Mouse (Mus musculus) intestine, embryonic 15.5 days (tissue): ENCODE data around the gene Itga8. TPM values are rescaled to one million over a fixed set of nuclear protein-coding genes. Genes with fewer than 3 reads are reported as not detected.

Experiments used
- ATAC-seq: fragments of 200-750 bp; cut with Nextera tagmentation; 2 replicates; pipeline ENCODE4 v1.8.0; 2017; ENCODE audit warnings: moderate TSS enrichment, moderate library complexity
- H3K27ac ChIP-seq: fragments of 300-500 bp; sonication (generic); 2 replicates; pipeline ENCODE4 v1.5.1; 2015; ENCODE audit warnings: mild to moderate bottlenecking, inconsistent platforms
- H3K27me3 ChIP-seq: fragments of 300-500 bp; sonication (generic); replicated peaks from 2 replicates; pipeline ENCODE4 v1.6.1; 2015; ENCODE audit warnings: inconsistent platforms
- H3K36me3 ChIP-seq: fragments of 300-500 bp; sonication (generic); 2 replicates; pipeline ENCODE4 v1.6.1; 2015; ENCODE audit warnings: inconsistent platforms
- H3K4me1 ChIP-seq: fragments of 300-500 bp; sonication (generic); replicated peaks from 2 replicates; pipeline ENCODE4 v1.6.1; 2015; ENCODE audit warnings: inconsistent platforms
- H3K4me2 ChIP-seq: fragments of 300-500 bp; sonication (generic); replicated peaks from 2 replicates; pipeline ENCODE4 v1.6.1; 2015; ENCODE audit warnings: mild to moderate bottlenecking, inconsistent platforms
- H3K4me3 ChIP-seq: fragments of 300-500 bp; sonication (generic); replicated peaks from 2 replicates; pipeline ENCODE4 v1.5.1; 2015; ENCODE audit warnings: inconsistent platforms
- H3K9ac ChIP-seq: fragments of 300-500 bp; sonication (generic); 2 replicates; pipeline ENCODE4 v1.6.1; 2015; ENCODE audit warnings: inconsistent platforms
- H3K9me3 ChIP-seq: fragments of 300-500 bp; sonication (generic); 2 replicates; pipeline ENCODE4 v1.6.1; 2016; ENCODE audit warnings: inconsistent platforms
- WGBS: fragments of 180-500 bp; shearing (Covaris S2); methylation state at CpG from one replicate; pipeline ENCODE4 v1.1.7; 2015; 5-methylcytosine and 5-hydroxymethylcytosine counted together
- polyA plus RNA-seq: library from polyadenylated mRNA; unstranded; fragments of >200 nt; fragmentation: Nextera tagmentation; extraction: Ambion mirVana; gene quantifications from 2 replicates; pipeline ENCODE4 v1.2.1, GENCODE M21; 2015

Itga8 gene
- polyA plus RNA-seq, 1 experiment from 2014 or later: 14.5 TPM

DNA sequence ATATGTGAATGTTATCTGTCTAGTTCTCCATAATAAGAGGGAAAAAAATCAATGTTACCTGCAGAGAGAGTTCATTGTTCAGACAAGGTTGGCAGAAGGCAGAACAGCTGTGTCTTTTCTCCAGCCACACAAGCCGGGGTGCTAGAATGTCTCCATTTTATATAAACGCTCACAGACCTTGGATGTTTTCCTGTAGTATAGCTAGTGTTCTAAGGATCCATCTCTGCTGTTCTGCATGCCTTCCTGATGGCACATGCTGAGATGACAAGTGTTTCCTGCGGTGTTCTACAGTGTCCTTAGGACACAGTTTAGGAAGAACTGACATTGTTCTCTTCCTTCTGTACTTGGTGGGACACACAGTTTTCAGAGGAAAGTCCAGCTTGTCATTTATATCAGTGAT is 192.4 kb downstream of the Itga8 start:
- Histone ChIP-seq H3K9me3 (no peaks in the 10 kb centered on the region), H3K4me2 (no peak overlapping the region), H3K36me3 (no peaks in the 10 kb centered on the region), H3K27ac (no peak overlapping the region), H3K27me3 (no peaks in the 10 kb centered on the region), H3K9ac (no peak overlapping the region), H3K4me3 (no peak overlapping the region), H3K4me1 (no peaks in the 10 kb centered on the region; the same call in 1 of the 2 replicates)
- 60% methylated on average over 3 of the region's 3 CpGs for WGBS
- no peak for ATAC-seq

GRCm38 (mm10) chr2:12108306-12108705 is 193.4 kb downstream of the Itga8 start:
- H3K27me3 ChIP-seq: no peaks in the 10 kb centered on the region
- no peak overlapping the region for H3K4me3 ChIP-seq
- WGBS: 83% methylated on average over 2 of the region's 2 CpGs
- no peaks in the 10 kb centered on the region for H3K36me3 ChIP-seq
- H3K27ac ChIP-seq: no peak overlapping the region
- no peak for ATAC-seq
- no peaks in the 10 kb centered on the region for H3K9me3 ChIP-seq
- H3K9ac ChIP-seq: no peak overlapping the region
- no peak overlapping the region for H3K4me2 ChIP-seq
- H3K4me1 ChIP-seq: no peaks in the 10 kb centered on the region; the same call in 1 of the 2 replicates

- Histone ChIP-seq H3K27me3 (no peaks in the 10 kb centered on the region), H3K4me2 (no peak overlapping the region), H3K9me3 (no peaks in the 10 kb centered on the region), H3K9ac (no peak overlapping the region), H3K4me3 (no peak overlapping the region), H3K27ac (no peak overlapping the region), H3K4me1 (no peaks in the 10 kb centered on the region; the same call in 1 of the 2 replicates), H3K36me3 (no peaks in the 10 kb centered on the region)
- 38% methylated on average over 2 of the region's 2 CpGs for WGBS
- ATAC-seq: no peak
Measured at GRCm38 (mm10) chr2:12107265-12107664, 194.5 kb downstream of the Itga8 start.

- H3K4me1 ChIP-seq: no peaks in the 10 kb centered on the region; the same call in 1 of the 2 replicates
- ATAC-seq: no peak
- H3K27ac ChIP-seq: no peak overlapping the region
- no peak overlapping the region for H3K4me2 ChIP-seq
- WGBS: 71% methylated on average over 1 of the region's 1 CpGs
- H3K27me3 ChIP-seq: no peaks in the 10 kb centered on the region
- no peaks in the 10 kb centered on the region for H3K36me3 ChIP-seq
- no peak overlapping the region for H3K9ac ChIP-seq
- H3K4me3 ChIP-seq: no peak overlapping the region
- H3K9me3 ChIP-seq: no peaks in the 10 kb centered on the region
Measured at GRCm38 (mm10) chr2:12103183-12103582, 198.5 kb downstream of the Itga8 start.

- H3K9ac ChIP-seq: no peak overlapping the region
- WGBS: 51% methylated on average over 7 of the region's 7 CpGs
- no peak overlapping the region for H3K4me2 ChIP-seq
- H3K27me3 ChIP-seq: no peaks in the 10 kb centered on the region
- no peaks in the 10 kb centered on the region for H3K4me1 ChIP-seq
- no peak overlapping the region for H3K27ac ChIP-seq
- H3K4me3 ChIP-seq: no peak overlapping the region
- ATAC-seq: no peak
- no peaks in the 10 kb centered on the region for H3K9me3 ChIP-seq
- H3K36me3 ChIP-seq: no peaks in the 10 kb centered on the region
Measured at GRCm38 (mm10) chr2:12092203-12092984, 209.3 kb downstream of the Itga8 start.

DNA sequence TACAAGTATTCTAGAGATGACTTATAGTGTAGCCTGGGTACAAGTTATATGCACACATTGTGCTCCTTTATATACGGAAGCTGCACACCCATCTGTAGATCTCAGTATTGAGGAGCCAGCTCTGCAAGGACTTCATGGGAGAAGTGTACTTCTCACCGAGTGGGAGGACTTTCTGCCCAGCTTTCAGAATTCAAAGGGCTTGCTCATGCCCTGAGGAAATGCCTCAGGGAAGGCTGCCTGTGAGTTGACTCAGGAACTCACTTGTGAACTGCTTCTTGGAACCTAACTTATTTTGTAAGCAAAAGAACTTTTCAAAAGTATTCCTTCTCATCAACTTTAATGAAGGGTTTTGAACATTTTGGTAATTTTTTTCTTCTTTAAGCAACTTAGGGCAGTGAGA is 210.7 kb downstream of the Itga8 start:
- H3K36me3 ChIP-seq: no peaks in the 10 kb centered on the region
- no peak overlapping the region for H3K4me2 ChIP-seq
- no peak overlapping the region for H3K9ac ChIP-seq
- no peak overlapping the region for H3K4me3 ChIP-seq
- no peaks in the 10 kb centered on the region for H3K9me3 ChIP-seq
- ATAC-seq: no peak
- H3K4me1 ChIP-seq: no peaks in the 10 kb centered on the region
- H3K27ac ChIP-seq: no peak overlapping the region
- WGBS: 80% methylated on average over 2 of the region's 2 CpGs
- no peaks in the 10 kb centered on the region for H3K27me3 ChIP-seq

DNA sequence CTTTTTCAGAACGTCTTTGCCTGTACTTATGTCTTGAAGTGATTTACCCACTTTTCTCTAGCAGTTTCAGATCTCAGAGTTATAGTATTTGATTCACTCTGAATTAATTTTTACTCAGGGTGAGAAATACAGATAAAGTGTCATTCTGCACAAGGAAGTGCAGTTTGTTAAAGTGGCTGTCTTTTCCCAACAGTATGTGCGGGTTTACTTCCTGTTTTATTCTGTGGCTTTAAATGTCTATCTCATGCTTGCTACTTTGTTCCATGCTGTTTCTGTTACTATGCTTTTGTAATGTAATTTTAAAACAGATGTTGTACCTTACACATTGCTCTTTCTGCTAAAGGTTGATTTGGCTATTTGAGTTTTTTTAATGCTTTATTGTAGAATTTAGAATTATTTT is 216.2 kb downstream of the Itga8 start:
- no peak overlapping the region for H3K4me3 ChIP-seq
- H3K4me1 ChIP-seq: no peaks in the 10 kb centered on the region
- no peak for ATAC-seq
- 80% methylated on average over 2 of the region's 2 CpGs for WGBS
- no peak overlapping the region for H3K4me2 ChIP-seq
- H3K9ac ChIP-seq: no peak overlapping the region
- no peaks in the 10 kb centered on the region for H3K27me3 ChIP-seq
- H3K27ac ChIP-seq: no peak overlapping the region
- no peaks in the 10 kb centered on the region for H3K9me3 ChIP-seq
- H3K36me3 ChIP-seq: no peaks in the 10 kb centered on the region

DNA sequence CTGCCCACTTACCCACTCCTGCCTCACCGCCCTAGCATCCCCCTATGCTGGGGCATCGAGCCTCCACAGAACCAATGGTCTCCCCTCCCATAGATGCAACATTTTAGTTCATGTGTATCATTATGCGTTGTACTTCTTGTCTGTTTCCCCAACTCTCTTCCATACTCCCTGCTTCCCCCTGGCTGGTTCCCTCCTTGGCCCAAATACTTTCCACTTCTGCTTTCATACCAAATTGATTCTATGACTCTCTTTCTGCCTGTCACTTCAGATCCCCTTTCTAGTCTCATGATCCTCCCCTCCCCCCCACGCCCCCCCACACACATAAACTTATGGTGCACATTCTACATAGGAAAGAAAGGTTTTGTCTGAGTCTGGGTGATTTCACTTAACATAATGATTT is 217.4 kb downstream of the Itga8 start:
- ATAC-seq: no peak
- H3K9ac ChIP-seq: no peak overlapping the region
- H3K27ac ChIP-seq: no peak overlapping the region
- H3K9me3 ChIP-seq: no peaks in the 10 kb centered on the region
- no peak overlapping the region for H3K4me2 ChIP-seq
- WGBS: 81% methylated on average over 4 of the region's 4 CpGs
- no peaks in the 10 kb centered on the region for H3K36me3 ChIP-seq
- no peaks in the 10 kb centered on the region for H3K4me1 ChIP-seq
- H3K27me3 ChIP-seq: no peaks in the 10 kb centered on the region
- H3K4me3 ChIP-seq: no peak overlapping the region

DNA sequence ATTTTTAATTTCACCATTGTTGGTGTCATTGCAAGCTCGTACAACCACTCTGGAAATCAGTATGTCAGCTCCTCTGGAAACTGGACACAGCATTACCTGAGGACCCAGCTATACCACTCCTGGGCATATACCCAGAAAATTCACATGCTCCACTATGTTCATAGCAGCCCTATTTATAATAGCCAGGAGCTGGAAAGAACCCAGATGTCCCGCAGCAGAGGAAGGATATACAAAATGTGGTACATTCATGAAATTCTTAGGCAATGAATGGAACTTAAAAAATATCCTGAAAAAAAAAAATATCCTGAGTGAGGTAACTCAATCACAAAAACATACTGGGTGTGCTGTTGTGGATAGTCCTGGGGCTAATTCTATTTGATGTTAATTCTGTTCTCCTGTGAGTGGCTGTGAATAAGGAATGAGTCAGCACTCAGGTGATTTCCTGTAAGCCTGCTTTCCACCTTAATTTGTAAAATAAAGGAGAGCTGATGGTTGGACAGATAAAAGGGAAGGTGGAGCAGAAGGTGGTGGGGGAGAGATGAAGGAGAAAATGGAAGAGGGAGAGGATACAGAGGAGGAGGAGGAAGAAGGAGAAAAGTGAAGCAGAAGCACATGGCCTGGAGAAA is 224.3 kb downstream of the Itga8 start:
- Histone ChIP-seq H3K4me2 (no peak overlapping the region), H3K27me3 (no peaks in the 10 kb centered on the region), H3K4me3 (no peak overlapping the region), H3K9ac (no peak overlapping the region), H3K27ac (no peak overlapping the region), H3K4me1 (no peaks in the 10 kb centered on the region), H3K36me3 (no peaks in the 10 kb centered on the region), H3K9me3 (no peaks in the 10 kb centered on the region)
- whole genome bisulfite sequencing: 71% methylated on average over 2 of the region's 2 CpGs
- no peak for ATAC-seq

DNA sequence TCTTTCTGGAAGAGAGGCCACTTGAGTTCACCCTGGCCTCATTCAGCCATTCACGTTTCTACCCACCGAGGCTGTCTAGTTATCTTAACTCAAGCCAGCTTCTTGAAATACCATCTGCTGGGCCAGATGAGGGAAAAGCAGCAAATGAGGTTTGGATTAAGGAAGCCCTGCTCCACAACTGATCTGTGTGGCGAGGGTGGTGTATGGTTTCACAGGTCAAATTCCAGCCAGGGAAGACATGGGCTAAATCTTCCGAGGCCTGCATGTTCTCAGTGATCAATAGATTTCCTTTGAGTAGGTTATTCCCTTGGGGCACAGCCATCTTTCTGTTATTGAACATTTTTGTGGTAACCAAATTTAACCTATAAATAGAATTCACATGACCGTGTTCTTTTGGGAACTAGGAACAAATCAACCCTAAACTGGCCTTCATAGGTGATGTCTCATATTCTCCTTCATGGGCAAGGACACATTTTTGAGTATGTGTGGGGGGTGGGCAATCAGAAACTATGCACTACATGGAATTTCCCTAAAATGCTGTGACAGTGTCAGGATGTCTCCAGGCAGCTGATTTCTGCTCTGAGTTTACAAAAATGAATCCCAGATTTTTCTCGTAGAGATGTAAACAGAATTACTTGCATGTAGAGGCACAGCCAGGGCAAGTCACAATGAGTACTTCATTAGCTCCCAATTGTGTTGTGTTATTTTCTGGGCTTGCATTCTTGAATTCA is 235.9 kb downstream of the Itga8 start:
- H3K27ac ChIP-seq: no peak overlapping the region

DNA sequence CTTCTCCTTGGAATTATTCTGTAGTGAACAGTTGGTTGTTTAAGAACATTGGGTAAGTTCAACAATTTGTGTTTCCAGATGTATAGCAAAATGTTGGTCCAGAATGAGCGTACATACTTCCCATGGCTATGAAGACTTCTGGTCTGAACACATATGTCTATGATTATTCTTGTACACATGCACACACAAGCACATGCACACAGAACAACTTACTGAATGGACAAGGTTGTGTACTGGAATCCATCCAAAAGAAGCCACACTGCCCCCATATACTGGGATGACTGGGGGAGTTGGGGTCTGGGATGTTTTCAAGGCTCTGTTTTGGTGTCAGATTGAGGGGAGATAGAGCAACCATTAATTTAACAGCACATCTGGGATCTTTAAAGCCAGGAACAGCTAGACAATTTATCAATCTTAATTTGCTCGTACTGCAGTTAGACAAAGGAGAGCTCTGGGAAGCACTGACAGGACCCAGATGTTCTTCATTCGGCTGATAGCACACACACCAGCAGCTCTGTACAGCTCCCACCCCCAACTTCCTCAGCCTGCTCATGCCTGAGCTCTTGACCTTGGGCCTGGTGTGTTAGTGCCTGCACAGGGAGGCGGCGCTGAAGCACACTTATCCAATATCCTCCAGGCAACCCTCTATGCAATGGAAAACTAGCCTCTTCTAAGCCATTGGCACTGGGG is 241.5 kb downstream of the Itga8 start:
- Histone ChIP-seq H3K9me3 (no peaks in the 10 kb centered on the region), H3K9ac (no peak overlapping the region), H3K4me1 (no peaks in the 10 kb centered on the region), H3K36me3 (no peaks in the 10 kb centered on the region), H3K4me2 (no peak overlapping the region), H3K4me3 (no peak overlapping the region), H3K27ac (no peak overlapping the region), H3K27me3 (no peaks in the 10 kb centered on the region)
- peak; percentile 92 for ATAC-seq
- WGBS: 42% methylated on average over 5 of the region's 5 CpGs

More for the DNA sequence above, 235.9 kb downstream of the Itga8 start:
- 51% methylated on average over 6 of the region's 6 CpGs for WGBS
- Histone ChIP-seq H3K27me3 (no peaks in the 10 kb centered on the region), H3K4me3 (no peak overlapping the region), H3K4me2 (no peak overlapping the region), H3K9me3 (no peaks in the 10 kb centered on the region), H3K4me1 (no peaks in the 10 kb centered on the region), H3K36me3 (no peaks in the 10 kb centered on the region), H3K9ac (no peak overlapping the region)
- ATAC-seq: no peak
